Mouse (Mus musculus) hindbrain, embryonic 12.5 days (tissue): ENCODE measurements around the gene Mapk7. TPM values are rescaled to one million over a fixed set of nuclear protein-coding genes. Genes with fewer than 3 reads are reported as not detected.

Experiments used
- ATAC-seq: fragments of 200-750 bp; cut with Nextera tagmentation; 2 replicates; pipeline ENCODE4 v1.8.0; 2017; ENCODE audit warnings: moderate TSS enrichment; ENCODE audit not compliant: low FRiP score
- H3K27ac ChIP-seq: fragments of 300-500 bp; sonication (generic); 2 replicates; pipeline ENCODE4 v1.5.1; 2016; ENCODE audit warnings: mild to moderate bottlenecking
- H3K27me3 ChIP-seq: fragments of 300-500 bp; sonication (generic); 2 replicates; pipeline ENCODE4 v1.6.1; 2016; ENCODE audit warnings: mild to moderate bottlenecking
- H3K36me3 ChIP-seq: fragments of 300-500 bp; sonication (generic); 2 replicates; pipeline ENCODE4 v1.6.1; 2016; ENCODE audit warnings: mild to moderate bottlenecking
- H3K4me1 ChIP-seq: fragments of 300-500 bp; sonication (generic); 2 replicates; pipeline ENCODE4 v1.6.1; 2016
- H3K4me2 ChIP-seq: fragments of 300-500 bp; sonication (generic); replicated peaks from 2 replicates; pipeline ENCODE4 v1.6.1; 2016; ENCODE audit warnings: mild to moderate bottlenecking
- H3K4me3 ChIP-seq: fragments of 300-500 bp; sonication (generic); 2 replicates; pipeline ENCODE4 v1.5.1; 2016; ENCODE audit warnings: mild to moderate bottlenecking
- H3K9ac ChIP-seq: fragments of 300-500 bp; sonication (generic); 2 replicates; pipeline ENCODE4 v1.6.1; 2016; ENCODE audit warnings: mild to moderate bottlenecking, moderate library complexity
- H3K9me3 ChIP-seq: fragments of 300-500 bp; sonication (generic); replicated peaks from 2 replicates; pipeline ENCODE4 v1.6.1; 2016; ENCODE audit warnings: mild to moderate bottlenecking
- WGBS: fragments of 180-500 bp; shearing (Covaris S2); methylation state at CpG from one replicate; pipeline ENCODE4 v1.1.7; 2016; 5-methylcytosine and 5-hydroxymethylcytosine counted together
- polyA plus RNA-seq: library from polyadenylated mRNA; unstranded; fragments of >200 nt; fragmentation: Nextera tagmentation; extraction: Ambion mirVana; gene quantifications from 2 replicates; pipeline ENCODE4 v1.2.1, GENCODE M21; 2016

Gene Mapk7
- polyA plus RNA-seq, 1 experiment from 2014 or later, result 94.9 TPM

DNA sequence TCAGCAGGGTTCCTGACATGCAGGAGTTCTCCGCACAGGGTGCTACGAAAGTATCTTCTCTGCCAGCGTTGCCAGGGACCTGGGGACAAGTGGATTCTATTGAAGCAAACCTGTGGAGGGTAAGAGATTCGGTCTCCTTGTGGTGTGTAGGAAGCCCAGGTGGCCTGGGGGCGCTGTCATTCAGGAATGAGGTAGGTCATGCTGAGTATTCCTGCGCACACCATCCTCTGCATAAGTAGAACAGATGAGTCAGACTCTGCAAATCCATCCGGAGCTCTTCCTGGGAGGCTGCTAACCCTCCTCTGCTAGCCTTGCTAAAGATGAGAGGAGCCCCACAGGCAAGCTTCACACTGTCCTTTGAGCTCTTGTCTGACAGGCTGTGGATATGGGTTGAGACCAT, 52.5 kb downstream of the Mapk7 start:
- no peak overlapping the region for H3K9ac ChIP-seq
- no peak overlapping the region for H3K4me2 ChIP-seq
- H3K4me3 ChIP-seq, result no peak overlapping the region
- no peak for ATAC-seq
- no peak overlapping the region for H3K27ac ChIP-seq
- no peaks in the 10 kb centered on the region for H3K9me3 ChIP-seq
- H3K36me3 ChIP-seq, result no peaks in the 10 kb centered on the region
- no peaks in the 10 kb centered on the region for H3K27me3 ChIP-seq
- WGBS, result 75% methylated on average over 7 of the region's 7 CpGs
- 0 out of 2 replicates have a peak, but pooled peaks cover 1% of the 10 kb centered on the region for H3K4me1 ChIP-seq

DNA sequence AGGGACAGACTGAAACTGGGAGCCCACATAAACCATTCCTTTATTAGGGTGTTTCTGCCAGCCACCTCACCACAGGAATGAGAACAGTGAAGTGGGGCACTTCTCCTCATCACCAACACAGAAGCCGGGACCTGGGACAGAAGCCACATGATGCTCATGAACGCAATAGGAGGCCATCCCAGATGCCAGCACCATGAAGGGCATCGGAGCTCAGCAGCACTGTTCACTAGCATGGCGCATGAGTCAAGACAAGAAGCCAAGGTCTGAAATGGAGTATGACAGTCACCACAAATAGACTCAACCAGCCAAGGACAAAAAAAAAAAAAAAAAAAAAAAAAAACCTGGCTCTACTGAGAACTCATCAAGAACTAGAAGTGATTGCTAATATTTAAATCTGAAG, 53.8 kb downstream of the Mapk7 start:
- 94% methylated on average over 4 of the region's 4 CpGs for WGBS
- Histone ChIP-seq H3K4me2 (no peak overlapping the region), H3K9me3 (no peaks in the 10 kb centered on the region), H3K27ac (no peak overlapping the region), H3K9ac (no peak overlapping the region), H3K36me3 (no peaks in the 10 kb centered on the region), H3K4me1 (peaks cover 10% of the 10 kb centered on the region), H3K27me3 (no peaks in the 10 kb centered on the region), H3K4me3 (no peak overlapping the region)
- no peak for ATAC-seq

DNA sequence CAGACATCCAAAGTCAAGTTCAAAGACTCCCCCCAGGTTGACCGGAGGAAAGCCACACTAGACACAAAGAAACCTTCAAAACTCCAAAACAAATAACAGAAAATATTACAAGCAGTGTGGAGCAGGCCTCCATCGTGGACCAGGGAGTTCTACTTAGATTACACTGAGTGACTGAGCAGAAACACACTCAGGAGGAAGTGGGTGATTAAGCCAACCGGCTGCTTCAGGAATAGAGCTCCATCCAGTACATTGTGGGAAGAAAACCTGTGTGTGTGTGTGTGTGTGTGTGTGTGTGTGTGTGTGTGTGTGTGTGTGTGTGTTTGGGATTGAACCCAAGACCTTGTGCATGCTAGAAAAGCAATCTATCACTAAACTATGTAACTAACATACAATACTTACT, 55.0 kb downstream of the Mapk7 start:
- ATAC-seq, result no peak
- Histone ChIP-seq H3K4me1 (peaks cover 16% of the 10 kb centered on the region), H3K9ac (no peak overlapping the region), H3K27me3 (no peaks in the 10 kb centered on the region), H3K36me3 (no peaks in the 10 kb centered on the region), H3K9me3 (no peaks in the 10 kb centered on the region), H3K4me2 (no peak overlapping the region), H3K4me3 (no peak overlapping the region), H3K27ac (no peak overlapping the region)
- WGBS, result 84% methylated on average over 3 of the region's 3 CpGs

Other genes with a start within 250 kb of the Mapk7 start
- 23.7 and 25.9 TPM in 2 replicates for gene Aldh3a2, start 226.9 kb downstream of the Mapk7 start, polyA plus RNA-seq
- gene Slc47a2, start 151.5 kb downstream of the Mapk7 start, polyA plus RNA-seq, result not detected in 2 replicates
- 0.10 and 0.20 TPM in 2 replicates for gene Slc47a1, start 116.1 kb downstream of the Mapk7 start, polyA plus RNA-seq
- 5.1 and 7.3 TPM in 2 replicates for gene Rnf112, start 40.3 kb downstream of the Mapk7 start, polyA plus RNA-seq
- gene Mfap4, start 9.0 kb downstream of the Mapk7 start, polyA plus RNA-seq, result 131 and 160 TPM in 2 replicates
- gene B9d1, start 10.7 kb upstream of the Mapk7 start, polyA plus RNA-seq, result 32.0 and 33.8 TPM in 2 replicates
- gene Epn2, start 85.3 kb upstream of the Mapk7 start, polyA plus RNA-seq, result 42.4 and 44.3 TPM in 2 replicates
- 7.1 and 7.3 TPM in 2 replicates for gene Grap, start 158.9 kb upstream of the Mapk7 start, polyA plus RNA-seq
- 0.41 and 0.50 TPM in 2 replicates for gene Fam83g, start 189.7 kb upstream of the Mapk7 start, polyA plus RNA-seq
- 0.16 TPM in 1 of 2 replicates, not detected in the other for gene Slc5a10, start 226.4 kb upstream of the Mapk7 start, polyA plus RNA-seq